Mouse (Mus musculus) kidney, adult 2 months (tissue): Measurements from ENCODE around the gene Gm28048.

Source experiments
- CTCF ChIP-seq: fragments of 200-500 bp; conservative IDR thresholded peaks from 2 replicates; pipeline ENCODE4 v1.5.1; 2011; ENCODE audit warnings: low read depth, mild to moderate bottlenecking, control low read depth, low read length, moderate library complexity, mixed read lengths; ENCODE audit not compliant: insufficient read depth, insufficient read length
- POLR2A ChIP-seq: fragments of 200-500 bp; IDR thresholded peaks from one replicate; pipeline ENCODE4 v1.6.1; 2011; ENCODE audit warnings: low read depth, low read length, control low read depth

- TF ChIP-seq CTCF (no peak), POLR2A (no peak)
Observed at GRCm38 (mm10) chr11:22827514-22828080, 154.3 kb downstream of the Gm28048 start.
